Mouse (Mus musculus): ENCODE data around the gene Tbc1d22b.

DNA sequence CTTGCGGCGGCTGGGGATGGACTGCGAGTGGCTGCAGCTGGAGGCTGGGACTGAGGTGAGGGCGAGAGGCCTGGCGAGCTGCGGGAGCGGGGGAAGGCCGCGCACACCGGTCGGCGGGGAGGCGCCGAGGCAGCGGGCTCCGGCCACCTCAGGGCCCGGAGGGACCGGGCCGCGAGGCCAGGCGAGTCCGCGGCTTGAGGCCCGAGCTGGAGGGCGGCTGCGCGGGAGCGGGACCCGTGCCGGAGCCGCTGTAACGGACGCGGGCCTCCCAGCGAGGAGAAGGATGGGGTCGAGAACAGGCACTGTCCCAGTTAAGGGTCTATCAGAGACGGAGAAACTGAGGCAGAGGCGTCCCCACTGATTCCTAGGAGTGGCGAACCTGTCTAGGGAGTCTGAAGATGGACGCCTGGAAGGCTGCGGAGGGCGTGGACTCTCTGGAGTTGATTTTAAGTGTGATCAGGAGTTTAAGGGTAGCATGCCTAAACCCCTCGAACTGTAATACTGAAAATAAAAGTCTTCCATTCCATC is 65.5 kb downstream of the Tbc1d22b start:
- TF ChIP-seq CTCF (conservative IDR thresholded peaks at IDR 0.05; ENCODE audit: low read length) (no peak), POU5F1 (IDR thresholded peaks at IDR 0.05; ENCODE audit: borderline replicate concordance, low read length) (no peak), NANOG (IDR thresholded peaks at IDR 0.05; ENCODE audit: borderline replicate concordance, low read length) (no peak)

All from E14TG2a.4 (cell line).